In genomic region chr3:88241045-88241786, GRCm38 (mm10) we compare ENCODE assay signal across 7 mouse cellular contexts. TPM values are rescaled to one million over a fixed set of nuclear protein-coding genes. Genes with fewer than 3 reads are reported as not detected.
DNase-seq lines count a peak whose midpoint lies in the region; ATAC-seq and TF ChIP-seq lines count a peak whose summit lies in the region.

No protein-coding gene starts in this region.

- DNase-seq in liver, embryonic 11.5 days (ENCODE audit: low spot score), result no peak
- no peak for DNase-seq in liver, postnatal 0 days
- peak; percentile 65 for DNase-seq in embryonic facial prominence, embryonic 10.5 days (ENCODE audit: low spot score)
- DNase-seq in hindbrain, postnatal 0 days (ENCODE audit: low spot score), result peak; percentile 74
- no peak for DNase-seq in gastrocnemius, postnatal 36 days
- no peak for DNase-seq in urinary bladder, postnatal 10 days (ENCODE audit: low spot score)

- H3K4me2 ChIP-seq in liver, embryonic 11.5 days, result peak overlapping the region; percentile 46
- H3K4me2 ChIP-seq in liver, postnatal 0 days (ENCODE audit: low read depth, low read length), result no peak overlapping the region
- H3K4me2 ChIP-seq in hindbrain, postnatal 0 days (ENCODE audit: low read depth, low read length), result peak overlapping the region; percentile 41
- peak overlapping the region; percentile 46 for H3K4me2 ChIP-seq in neural tube, embryonic 15.5 days

- H3K36me3 ChIP-seq in liver, embryonic 11.5 days (ENCODE audit: control insufficient read depth, insufficient read depth, low read length), result no peaks in the 10 kb centered on the region
- H3K36me3 ChIP-seq in liver, postnatal 0 days (replicated peaks; ENCODE audit: insufficient read depth, low read length), result no peaks in the 10 kb centered on the region
- no peaks in the 10 kb centered on the region for H3K36me3 ChIP-seq in embryonic facial prominence, embryonic 10.5 days (replicated peaks)
- H3K36me3 ChIP-seq in hindbrain, postnatal 0 days (ENCODE audit: insufficient read depth, low read length), result no peaks in the 10 kb centered on the region
- H3K36me3 ChIP-seq in neural tube, embryonic 15.5 days, result no peaks in the 10 kb centered on the region

- H3K9me3 ChIP-seq in liver, embryonic 11.5 days (ENCODE audit: control insufficient read depth, low read length), result no peaks in the 10 kb centered on the region
- H3K9me3 ChIP-seq in liver, postnatal 0 days (ENCODE audit: low read length), result no peaks in the 10 kb centered on the region
- no peaks in the 10 kb centered on the region for H3K9me3 ChIP-seq in embryonic facial prominence, embryonic 10.5 days
- H3K9me3 ChIP-seq in hindbrain, postnatal 0 days (ENCODE audit: low read length), result no peaks in the 10 kb centered on the region
- no peaks in the 10 kb centered on the region for H3K9me3 ChIP-seq in neural tube, embryonic 15.5 days (replicated peaks)

- ATAC-seq in liver, embryonic 11.5 days (replicated peaks; ENCODE audit: low FRiP score), result no peak
- no peak for ATAC-seq in liver, postnatal 0 days
- peak; percentile 19; the same call in 1 of the 2 replicates for ATAC-seq in hindbrain, postnatal 0 days
- peak; percentile 13; the same call in 1 of the 2 replicates for ATAC-seq in neural tube, embryonic 15.5 days (ENCODE audit: low FRiP score)

- no peak overlapping the region for H3K9ac ChIP-seq in liver, embryonic 11.5 days (ENCODE audit: low read depth, low read length)
- H3K9ac ChIP-seq in liver, postnatal 0 days (replicated peaks), result no peak overlapping the region
- H3K9ac ChIP-seq in hindbrain, postnatal 0 days (replicated peaks; ENCODE audit: low read length), result 0 out of 2 replicates have a peak overlapping the region, but pooled peaks have one; percentile 33
- H3K9ac ChIP-seq in neural tube, embryonic 15.5 days (replicated peaks), result peak overlapping the region; percentile 32; the same call in 1 of the 2 replicates

- TF ChIP-seq EP300 in liver, postnatal 0 days (IDR thresholded peaks at IDR 0.05; ENCODE audit: low read depth), result no peak

- intact Hi-C loops in gastrocnemius, postnatal 36 days (cut with DNase I), result loop anchor here (1.0 to 5.0 kb wide), 2 partner anchors 49 to 219 kb away; no protein-coding TSS in a partner anchor

- 5% methylated on average over 46 of the region's 48 CpGs for WGBS in liver, embryonic 11.5 days
- WGBS in liver, postnatal 0 days (ENCODE audit: insufficient replicate concordance), result 4% methylated on average over 48 of the region's 48 CpGs
- WGBS in embryonic facial prominence, embryonic 10.5 days, result 2% methylated on average over 48 of the region's 48 CpGs
- WGBS in hindbrain, postnatal 0 days, result 7% methylated on average over 42 of the region's 48 CpGs
- WGBS in neural tube, embryonic 15.5 days, result 2% methylated on average over 47 of the region's 48 CpGs

- H3K4me1 ChIP-seq in liver, embryonic 11.5 days (replicated peaks; ENCODE audit: control insufficient read depth, insufficient read depth, low read length), result no peaks in the 10 kb centered on the region; the same call in 1 of the 2 replicates
- 0 out of 2 replicates have a peak, but pooled peaks cover 2% of the 10 kb centered on the region for H3K4me1 ChIP-seq in liver, postnatal 0 days (ENCODE audit: insufficient read depth)
- H3K4me1 ChIP-seq in embryonic facial prominence, embryonic 10.5 days, result peaks cover 60% of the 10 kb centered on the region
- H3K4me1 ChIP-seq in hindbrain, postnatal 0 days (ENCODE audit: insufficient read depth, low read length), result peaks cover 32% of the 10 kb centered on the region
- H3K4me1 ChIP-seq in neural tube, embryonic 15.5 days, result peaks cover 64% of the 10 kb centered on the region

- peaks cover 82% of the 10 kb centered on the region for H3K27me3 ChIP-seq in liver, embryonic 11.5 days (replicated peaks; ENCODE audit: control insufficient read depth, insufficient read depth, low read length)
- peaks cover 71% of the 10 kb centered on the region for H3K27me3 ChIP-seq in liver, postnatal 0 days (ENCODE audit: insufficient read depth, low read length)
- peaks cover 100% of the 10 kb centered on the region for H3K27me3 ChIP-seq in embryonic facial prominence, embryonic 10.5 days (replicated peaks; ENCODE audit: low read depth, poor library complexity, severe bottlenecking)
- no peaks in the 10 kb centered on the region; the same call in 1 of the 2 replicates for H3K27me3 ChIP-seq in hindbrain, postnatal 0 days (ENCODE audit: insufficient read depth, low read length)
- peaks cover 23% of the 10 kb centered on the region for H3K27me3 ChIP-seq in neural tube, embryonic 15.5 days (replicated peaks)

- no peak overlapping the region for H3K27ac ChIP-seq in liver, embryonic 11.5 days (ENCODE audit: low read depth, low read length)
- no peak overlapping the region for H3K27ac ChIP-seq in liver, postnatal 0 days (ENCODE audit: low read depth)
- peak overlapping the region; percentile 67 for H3K27ac ChIP-seq in embryonic facial prominence, embryonic 10.5 days (replicated peaks)
- peak overlapping the region; percentile 82 for H3K27ac ChIP-seq in hindbrain, postnatal 0 days
- peak overlapping the region; percentile 70 for H3K27ac ChIP-seq in neural tube, embryonic 15.5 days (replicated peaks)

- TF ChIP-seq CTCF in liver, postnatal 0 days (IDR thresholded peaks at IDR 0.05; ENCODE audit: low read depth), result no peak
- TF ChIP-seq CTCF in hindbrain, postnatal 0 days (IDR thresholded peaks at IDR 0.05; ENCODE audit: low read depth), result no peak

- peak overlapping the region; percentile 17 for H3K4me3 ChIP-seq in liver, embryonic 11.5 days (ENCODE audit: low read depth, low read length)
- H3K4me3 ChIP-seq in liver, postnatal 0 days (ENCODE audit: low read depth, low read length), result no peak overlapping the region
- peak overlapping the region; percentile 50 for H3K4me3 ChIP-seq in embryonic facial prominence, embryonic 10.5 days
- 0 out of 2 replicates have a peak overlapping the region, but pooled peaks have one; percentile 7 for H3K4me3 ChIP-seq in hindbrain, postnatal 0 days (ENCODE audit: low read length)
- H3K4me3 ChIP-seq in neural tube, embryonic 15.5 days (replicated peaks), result peak overlapping the region; percentile 10

RNA-seq across cellular contexts. Expression of gene Rhbg, which starts 13.3 kb away (rescaled TPM):
- polyA plus RNA-seq in liver, embryonic 11.5 days (2014; fragmentation: Nextera tagmentation; extraction: Ambion mirVana), result 16.3 and 19.5 TPM in 2 replicates
- polyA plus RNA-seq in liver, postnatal 0 days (2015; fragmentation: Nextera tagmentation; extraction: Ambion mirVana), result 6.5 and 7.0 TPM in 2 replicates
- polyA plus RNA-seq in embryonic facial prominence, embryonic 10.5 days (2016; fragmentation: Nextera tagmentation; extraction: Ambion mirVana), result 0.17 TPM in 1 of 2 replicates, not detected in the other
- total RNA-seq in hindbrain, postnatal 0 days (2014; rRNA removed), result 0.94 and 1.0 TPM in 2 replicates
- 0.37 and 0.43 TPM in 2 replicates for polyA plus RNA-seq in hindbrain, postnatal 0 days (2015; fragmentation: Nextera tagmentation; extraction: Ambion mirVana)
- polyA plus RNA-seq in neural tube, embryonic 15.5 days (2015; fragmentation: Nextera tagmentation; extraction: Ambion mirVana), result 0.78 and 0.83 TPM in 2 replicates
- total RNA-seq in gastrocnemius, postnatal 36 days (2021), result not detected

RNA-seq across cellular contexts. Expression of gene Gm38392, which starts 45.8 kb away (rescaled TPM):
- polyA plus RNA-seq in liver, embryonic 11.5 days (2014; fragmentation: Nextera tagmentation; extraction: Ambion mirVana), result 0.31 and 1.4 TPM in 2 replicates
- polyA plus RNA-seq in liver, postnatal 0 days (2015; fragmentation: Nextera tagmentation; extraction: Ambion mirVana), result 0.64 and 1.0 TPM in 2 replicates
- polyA plus RNA-seq in embryonic facial prominence, embryonic 10.5 days (2016; fragmentation: Nextera tagmentation; extraction: Ambion mirVana), result not detected in 2 replicates
- 2.1 TPM in 1 of 2 replicates, not detected in the other for total RNA-seq in hindbrain, postnatal 0 days (2014; rRNA removed)
- polyA plus RNA-seq in hindbrain, postnatal 0 days (2015; fragmentation: Nextera tagmentation; extraction: Ambion mirVana), result 0.21 and 0.24 TPM in 2 replicates
- 0.26 TPM in 1 of 2 replicates, not detected in the other for polyA plus RNA-seq in neural tube, embryonic 15.5 days (2015; fragmentation: Nextera tagmentation; extraction: Ambion mirVana)
- under 1 TPM; 0.35 to 0.51 TPM for total RNA-seq in gastrocnemius, postnatal 36 days (2021)

RNA-seq across cellular contexts. Expression of gene Tsacc, which starts 55.6 kb away (rescaled TPM):
- 14.0 and 17.7 TPM in 2 replicates for polyA plus RNA-seq in liver, embryonic 11.5 days (2014; fragmentation: Nextera tagmentation; extraction: Ambion mirVana)
- 6.2 and 7.0 TPM in 2 replicates for polyA plus RNA-seq in liver, postnatal 0 days (2015; fragmentation: Nextera tagmentation; extraction: Ambion mirVana)
- polyA plus RNA-seq in embryonic facial prominence, embryonic 10.5 days (2016; fragmentation: Nextera tagmentation; extraction: Ambion mirVana), result 12.6 and 14.7 TPM in 2 replicates
- total RNA-seq in hindbrain, postnatal 0 days (2014; rRNA removed), result not detected in 2 replicates
- 10.5 and 10.6 TPM in 2 replicates for polyA plus RNA-seq in hindbrain, postnatal 0 days (2015; fragmentation: Nextera tagmentation; extraction: Ambion mirVana)
- 9.5 and 12.4 TPM in 2 replicates for polyA plus RNA-seq in neural tube, embryonic 15.5 days (2015; fragmentation: Nextera tagmentation; extraction: Ambion mirVana)
- total RNA-seq in gastrocnemius, postnatal 36 days (2021), result 1 to 10 TPM; 4.2 to 5.3 TPM

RNA-seq across cellular contexts. Expression of gene Cct3, which starts 55.7 kb away (rescaled TPM):
- 694 and 747 TPM in 2 replicates for polyA plus RNA-seq in liver, embryonic 11.5 days (2014; fragmentation: Nextera tagmentation; extraction: Ambion mirVana)
- polyA plus RNA-seq in liver, postnatal 0 days (2015; fragmentation: Nextera tagmentation; extraction: Ambion mirVana), result 138 and 151 TPM in 2 replicates
- 862 and 910 TPM in 2 replicates for polyA plus RNA-seq in embryonic facial prominence, embryonic 10.5 days (2016; fragmentation: Nextera tagmentation; extraction: Ambion mirVana)
- 231 and 236 TPM in 2 replicates for total RNA-seq in hindbrain, postnatal 0 days (2014; rRNA removed)
- 388 and 401 TPM in 2 replicates for polyA plus RNA-seq in hindbrain, postnatal 0 days (2015; fragmentation: Nextera tagmentation; extraction: Ambion mirVana)
- polyA plus RNA-seq in neural tube, embryonic 15.5 days (2015; fragmentation: Nextera tagmentation; extraction: Ambion mirVana), result 426 and 468 TPM in 2 replicates
- total RNA-seq in gastrocnemius, postnatal 36 days (2021), result 10 to 100 TPM; 85.5 to 97.0 TPM

Comparison
In these comparisons a context has a peak if more than half of its experiments do, and no peak if none do; other contexts are left out.
1. ATAC-seq: peak in hindbrain, postnatal 0 days (single experiment) and neural tube, embryonic 15.5 days (single experiment); none in liver, embryonic 11.5 days (single experiment) and liver, postnatal 0 days (single experiment).
2. DNase-seq: peak in embryonic facial prominence, embryonic 10.5 days (single experiment) and hindbrain, postnatal 0 days (single experiment); none in liver, embryonic 11.5 days (single experiment), liver, postnatal 0 days (single experiment), gastrocnemius, postnatal 36 days (0 of 2) and urinary bladder, postnatal 10 days (single experiment).
3. H3K27ac ChIP-seq: peak in embryonic facial prominence, embryonic 10.5 days (single experiment), hindbrain, postnatal 0 days (single experiment) and neural tube, embryonic 15.5 days (single experiment); none in liver, embryonic 11.5 days (single experiment) and liver, postnatal 0 days (single experiment).
4. H3K9ac ChIP-seq: peak in hindbrain, postnatal 0 days (single experiment) and neural tube, embryonic 15.5 days (single experiment); none in liver, embryonic 11.5 days (single experiment) and liver, postnatal 0 days (single experiment).